25 mouse cellular contexts compared by ENCODE assay signal in the genomic region with DNA sequence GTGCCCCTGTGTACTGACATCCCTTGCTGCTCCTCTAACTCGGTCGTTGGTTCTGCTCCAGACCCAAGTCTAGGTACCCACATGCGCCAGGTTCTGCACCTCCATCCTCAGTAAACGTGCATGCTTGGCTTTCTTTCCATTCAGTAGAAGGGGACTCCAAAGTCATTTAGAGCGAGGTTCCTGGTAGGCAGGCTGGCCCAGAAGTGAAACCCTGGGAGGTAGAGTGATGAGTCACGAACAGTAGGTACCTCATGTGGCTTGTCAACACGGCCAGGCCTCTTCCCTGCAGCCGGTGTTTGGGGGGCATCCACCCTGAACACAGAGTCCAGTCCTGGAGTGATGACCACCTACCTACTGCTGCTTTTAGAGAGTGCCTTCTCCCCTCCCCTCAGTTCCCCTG.
DNase-seq lines count a peak whose midpoint lies in the region; TF ChIP-seq lines count a peak whose summit lies in the region.
"Had no signal": no experiment of that assay in that cellular context is flagged by ENCODE, and none has a peak within 500 bp of the region (broad histone marks: within the 10 kb centered on the region; RNA-seq: fewer than 3 reads in every experiment).

No protein-coding gene starts in this region.

- peaks cover 15% of the 10 kb centered on the region for H3K4me1 ChIP-seq in cerebellum, adult 2 months (ENCODE audit: control insufficient read depth, insufficient read depth, low read length)

- TF ChIP-seq POLR2A in cerebellum, adult 2 months (IDR thresholded peaks at IDR 0.05; ENCODE audit: borderline replicate concordance, insufficient read depth, low read length): no peak

- H3K27me3 ChIP-seq in cerebellum, adult 2 months (ENCODE audit: control insufficient read depth, insufficient read depth, low read length): no peaks in the 10 kb centered on the region
- H3K27me3 ChIP-seq: CH12.LX; embryonic facial prominence, embryonic 12.5 days; forebrain, embryonic 13.5 days; Patski had no signal

- no peak overlapping the region for H3K4me3 ChIP-seq in cerebellum, adult 2 months (replicated peaks; ENCODE audit: insufficient read depth, low read depth, low read length)
- H3K4me3 ChIP-seq in layer of hippocampus, adult 2 months: no peak overlapping the region
- H3K4me3 ChIP-seq: embryonic facial prominence, embryonic 12.5 days; embryonic facial prominence, embryonic 15.5 days; forebrain, embryonic 13.5 days; heart, adult 2 months; heart, embryonic 10.5 days; heart, embryonic 13.5 days had no signal

- DNase-seq in cerebellum, adult 2 months: peak; percentile 39 to 51
- no peak for DNase-seq in cerebellum, postnatal 25 days
- DNase-seq in layer of hippocampus, adult 2 months (ENCODE audit: low spot score in 2 of 2): peak in 1 of 2 experiments; percentile 9
- no peak for DNase-seq in layer of hippocampus, postnatal 14 days (ENCODE audit: low spot score in 2 of 2)
- peak; percentile 24 for DNase-seq in testis, postnatal 10 days (ENCODE audit: low spot score)
- DNase-seq in testis, postnatal 14 days (ENCODE audit: low spot score): no peak
- DNase-seq: adrenal gland, postnatal 10 days; adrenal gland, postnatal 36 days; B cell, adult 2 months; cerebellum, adult 11 months; cerebellum, adult 9-10 months; gastrocnemius, postnatal 10 days; gastrocnemius, postnatal 36 days; heart, adult 2 months; heart, postnatal 14 days; heart, postnatal 4 days had no signal

- 33% methylated on average over 8 of the region's 8 CpGs for WGBS in cerebellum, adult 2 months

- no peak for TF ChIP-seq CTCF in cerebellum, adult 2 months (IDR thresholded peaks at IDR 0.05; ENCODE audit: borderline replicate concordance, insufficient read depth, low read depth, low read length)
- no peak for TF ChIP-seq CTCF in layer of hippocampus, adult 2 months (conservative IDR thresholded peaks at IDR 0.05)

- H3K27ac ChIP-seq in cerebellum, adult 2 months (ENCODE audit: insufficient read depth, low read length): 0 out of 2 replicates have a peak overlapping the region, but pooled peaks have one; percentile 52
- peak overlapping the region; percentile 24; the same call in 1 of the 2 replicates for H3K27ac ChIP-seq in layer of hippocampus, adult 2 months
- H3K27ac ChIP-seq: embryonic facial prominence, embryonic 12.5 days; embryonic facial prominence, embryonic 15.5 days; forebrain, embryonic 13.5 days; heart, adult 2 months; heart, embryonic 10.5 days; heart, embryonic 13.5 days; hindbrain, embryonic 14.5 days; hindbrain, postnatal 0 days had no signal

Comparison
In these comparisons a context has a peak if more than half of its experiments do, and no peak if none do; other contexts are left out.
1. DNase-seq: peak in cerebellum, adult 2 months (2 of 2) and testis, postnatal 10 days (single experiment); none in cerebellum, postnatal 25 days (0 of 2), layer of hippocampus, postnatal 14 days (0 of 2) and testis, postnatal 14 days (single experiment).